Mouse (Mus musculus) c-Kit-positive CD71-positive TER-119-negative erythroid progenitor cells, embryonic 14.5 days (primary cell): Measurements from ENCODE around the gene Tmem30c.

Experiments
- DNase-seq: peaks from one replicate; pipeline ENCODE4 v3.0.0-alpha.2; 2013; ENCODE audit warnings: low read depth

The Tmem30c gene

GRCm38 (mm10) chr16:57295216-57295934 is 2.7 kb upstream of the Tmem30c start:
- DNase-seq: no peak

- no peak for DNase-seq
Measured at GRCm38 (mm10) chr16:57292296-57292695, 369 bp downstream of the Tmem30c start.

GRCm38 (mm10) chr16:57291696-57292095 is 969 bp downstream of the Tmem30c start:
- no peak for DNase-seq

GRCm38 (mm10) chr16:57281417-57281816 is 11.2 kb downstream of the Tmem30c start:
- no peak for DNase-seq

- DNase-seq: no peak
Measured at GRCm38 (mm10) chr16:57280221-57281217, 12.1 kb downstream of the Tmem30c start.

- DNase-seq: no peak
Measured at GRCm38 (mm10) chr16:57278976-57279626, 13.6 kb downstream of the Tmem30c start.

GRCm38 (mm10) chr16:57269751-57270150 is 22.9 kb downstream of the Tmem30c start:
- DNase-seq: no peak

GRCm38 (mm10) chr16:57268058-57268841 is 24.4 kb downstream of the Tmem30c start:
- DNase-seq: no peak

- no peak for DNase-seq
Measured at GRCm38 (mm10) chr16:57267068-57267467, 25.6 kb downstream of the Tmem30c start.

- no peak for DNase-seq
Measured at GRCm38 (mm10) chr16:57260152-57260551, 32.5 kb downstream of the Tmem30c start.

- no peak for DNase-seq
Measured at GRCm38 (mm10) chr16:57259356-57260083, 33.1 kb downstream of the Tmem30c start.

GRCm38 (mm10) chr16:57251589-57252421 is 40.9 kb downstream of the Tmem30c start:
- DNase-seq: no peak

GRCm38 (mm10) chr16:57250991-57251390 is 41.7 kb downstream of the Tmem30c start:
- DNase-seq: no peak

GRCm38 (mm10) chr16:57247464-57247863 is 45.2 kb downstream of the Tmem30c start:
- DNase-seq: no peak

- no peak for DNase-seq
Measured at GRCm38 (mm10) chr16:57246596-57246995, 46.1 kb downstream of the Tmem30c start.

GRCm38 (mm10) chr16:57243858-57244248 is 48.8 kb downstream of the Tmem30c start:
- peak; percentile 38 for DNase-seq

- no peak for DNase-seq
Measured at GRCm38 (mm10) chr16:57243205-57243857, 49.3 kb downstream of the Tmem30c start.

- DNase-seq: no peak
Measured at GRCm38 (mm10) chr16:57242857-57243204, 49.8 kb downstream of the Tmem30c start.

- DNase-seq: no peak
Measured at GRCm38 (mm10) chr16:57235871-57236510, 56.7 kb downstream of the Tmem30c start.
